Mouse (Mus musculus): Measurements from ENCODE around the gene Grk6. TPM values are rescaled to one million over a fixed set of nuclear protein-coding genes. Genes with fewer than 3 reads are reported as not detected.
A peak's percentile ranks its signal among the peaks of the same experiment; 100 is the strongest.

The Grk6 gene
- polyA plus RNA-seq, 1 experiment, result 37.7 TPM

DNA sequence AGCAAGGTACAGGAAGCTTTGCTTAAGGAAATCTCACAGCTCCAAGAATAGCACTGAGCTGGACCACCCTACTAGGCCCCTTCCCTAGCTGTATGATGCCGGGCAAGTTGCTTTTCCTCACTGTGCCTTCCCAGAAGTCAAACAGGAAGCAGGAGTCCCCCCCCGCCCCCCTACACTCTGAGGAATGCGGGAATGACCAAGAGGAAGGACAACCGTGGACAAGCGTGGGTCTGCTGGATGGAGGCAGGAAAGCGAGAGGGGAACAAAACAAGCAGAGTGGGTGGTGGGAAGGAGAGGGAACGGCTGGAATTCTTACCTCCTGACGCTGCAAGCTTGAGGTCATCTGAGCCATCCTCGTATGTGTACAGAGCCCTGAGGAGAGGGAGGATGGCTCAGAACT lies 38.2 kb downstream of the Grk6 start:
- Histone ChIP-seq H3K4me1 (ENCODE audit: control insufficient read depth, insufficient read depth, low read length) (peaks cover 32% of the 10 kb centered on the region), H3K27ac (ENCODE audit: insufficient read depth, low read length) (peak overlapping the region; percentile 86), H3K4me3 (ENCODE audit: insufficient read depth, low read length) (no peak overlapping the region)
- TF ChIP-seq CTCF (IDR thresholded peaks at IDR 0.05; ENCODE audit: borderline replicate concordance, insufficient read depth, low read length) (no peak), POLR2A (IDR thresholded peaks at IDR 0.05; ENCODE audit: low read depth, low read length) (no peak)

DNA sequence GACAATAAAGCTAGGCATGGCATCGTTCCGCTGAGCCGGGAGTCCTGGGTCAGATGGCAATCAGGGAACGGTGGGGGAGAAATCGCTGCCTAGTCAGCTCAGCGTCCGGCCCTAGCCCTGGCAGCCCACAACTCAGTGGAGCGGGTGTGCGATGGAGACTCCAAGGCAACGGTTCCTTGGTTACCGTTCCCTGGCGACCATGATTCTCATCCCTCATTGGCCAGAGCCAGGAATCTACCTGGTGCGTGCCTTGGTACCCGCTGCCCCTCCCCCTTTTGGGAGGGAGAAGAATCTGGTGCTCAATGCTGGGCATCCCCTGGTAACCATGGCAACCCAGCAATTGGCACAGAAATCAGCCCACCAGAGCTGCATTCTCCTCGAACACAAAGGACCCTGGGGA lies 38.7 kb downstream of the Grk6 start:
- Histone ChIP-seq H3K4me1 (ENCODE audit: control insufficient read depth, insufficient read depth, low read length) (peaks cover 32% of the 10 kb centered on the region), H3K27ac (ENCODE audit: insufficient read depth, low read length) (peak overlapping the region; percentile 86), H3K4me3 (ENCODE audit: insufficient read depth, low read length) (no peak overlapping the region)
- TF ChIP-seq POLR2A (IDR thresholded peaks at IDR 0.05; ENCODE audit: low read depth, low read length) (no peak), CTCF (IDR thresholded peaks at IDR 0.05; ENCODE audit: borderline replicate concordance, insufficient read depth, low read length) (no peak)

DNA sequence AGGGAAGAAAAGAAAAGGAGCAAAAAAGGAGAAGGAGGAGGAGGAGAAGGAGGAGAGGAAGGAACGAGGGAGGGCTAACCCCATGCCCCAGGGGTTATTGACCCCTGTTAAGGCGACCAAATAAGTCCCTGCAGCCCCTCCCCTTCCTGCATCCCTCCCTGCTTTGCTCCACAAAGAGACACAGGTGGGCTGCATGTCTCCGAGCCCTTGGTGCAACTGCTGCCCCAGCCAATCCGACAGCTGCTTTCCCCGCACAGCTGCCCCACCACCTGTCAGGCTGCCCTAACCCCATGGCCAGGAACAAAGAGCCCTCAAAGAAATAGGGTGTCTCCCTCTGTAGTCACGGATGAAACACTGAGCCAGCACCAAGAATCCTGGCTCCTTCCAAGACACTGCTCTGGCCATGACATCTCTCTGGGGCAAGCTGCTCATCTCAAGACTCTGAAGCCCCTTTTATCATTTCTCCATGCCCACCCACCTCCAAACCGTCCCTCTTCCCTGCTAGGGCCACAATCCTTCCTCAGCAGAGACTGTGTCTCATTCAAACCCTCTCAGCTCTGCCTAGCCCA lies 39.7 kb downstream of the Grk6 start:
- TF ChIP-seq CTCF (IDR thresholded peaks at IDR 0.05; ENCODE audit: borderline replicate concordance, insufficient read depth, low read length) (no peak), POLR2A (IDR thresholded peaks at IDR 0.05; ENCODE audit: low read depth, low read length) (no peak)
- 0 out of 2 replicates have a peak overlapping the region, but pooled peaks have one; percentile 86 for H3K27ac ChIP-seq (ENCODE audit: insufficient read depth, low read length)
- H3K4me1 ChIP-seq (ENCODE audit: control insufficient read depth, insufficient read depth, low read length), result peaks cover 32% of the 10 kb centered on the region
- no peak overlapping the region for H3K4me3 ChIP-seq (ENCODE audit: insufficient read depth, low read length)

- Histone ChIP-seq H3K4me3 (ENCODE audit: insufficient read depth, low read length) (peak overlapping the region; percentile 80), H3K4me1 (ENCODE audit: control insufficient read depth, insufficient read depth, low read length) (peaks cover 32% of the 10 kb centered on the region), H3K27ac (ENCODE audit: insufficient read depth, low read length) (no peak overlapping the region)
- no peak for TF ChIP-seq CTCF (IDR thresholded peaks at IDR 0.05; ENCODE audit: borderline replicate concordance, insufficient read depth, low read length)
- TF ChIP-seq POLR2A (IDR thresholded peaks at IDR 0.05; ENCODE audit: low read depth, low read length), result no peak
Measured at GRCm38 (mm10) chr13:55486029-55486794, 41.3 kb downstream of the Grk6 start.

- Histone ChIP-seq H3K4me1 (ENCODE audit: control insufficient read depth, insufficient read depth, low read length) (peaks cover 32% of the 10 kb centered on the region), H3K27ac (ENCODE audit: insufficient read depth, low read length) (0 out of 2 replicates have a peak overlapping the region, but pooled peaks have one; percentile 14), H3K4me3 (ENCODE audit: insufficient read depth, low read length) (peak overlapping the region; percentile 80)
- TF ChIP-seq POLR2A (IDR thresholded peaks at IDR 0.05; ENCODE audit: low read depth, low read length), result no peak; the same call in 1 of the 2 replicates
Measured at GRCm38 (mm10) chr13:55486916-55487577, 42.2 kb downstream of the Grk6 start.

GRCm38 (mm10) chr13:55487578-55488498 lies 43.0 kb downstream of the Grk6 start, which contains the start of gene Dbn1:
Gene Dbn1 (minus strand): TSS chr13:55488111.
- H3K27ac ChIP-seq (ENCODE audit: insufficient read depth, low read length), result 0 out of 2 replicates have a peak within 1 kb of the TSS, but pooled peaks have one; percentile 14
- TF ChIP-seq CTCF (IDR thresholded peaks at IDR 0.05; ENCODE audit: borderline replicate concordance, insufficient read depth, low read length), result no peak
- peak; percentile 89 for TF ChIP-seq POLR2A (IDR thresholded peaks at IDR 0.05; ENCODE audit: low read depth, low read length)
- H3K4me3 ChIP-seq (ENCODE audit: insufficient read depth, low read length), result peak within 1 kb of the TSS; percentile 80
- peaks cover 27% of the 10 kb centered on the region for H3K4me1 ChIP-seq (ENCODE audit: control insufficient read depth, insufficient read depth, low read length)

GRCm38 (mm10) chr13:55494257-55494656 lies 49.4 kb downstream of the Grk6 start:
- TF ChIP-seq POLR2A (IDR thresholded peaks at IDR 0.05; ENCODE audit: low read depth, low read length) (0 out of 2 replicates have a peak, but pooled peaks have one; percentile 13), CTCF (IDR thresholded peaks at IDR 0.05; ENCODE audit: borderline replicate concordance, insufficient read depth, low read length) (no peak)

DNA sequence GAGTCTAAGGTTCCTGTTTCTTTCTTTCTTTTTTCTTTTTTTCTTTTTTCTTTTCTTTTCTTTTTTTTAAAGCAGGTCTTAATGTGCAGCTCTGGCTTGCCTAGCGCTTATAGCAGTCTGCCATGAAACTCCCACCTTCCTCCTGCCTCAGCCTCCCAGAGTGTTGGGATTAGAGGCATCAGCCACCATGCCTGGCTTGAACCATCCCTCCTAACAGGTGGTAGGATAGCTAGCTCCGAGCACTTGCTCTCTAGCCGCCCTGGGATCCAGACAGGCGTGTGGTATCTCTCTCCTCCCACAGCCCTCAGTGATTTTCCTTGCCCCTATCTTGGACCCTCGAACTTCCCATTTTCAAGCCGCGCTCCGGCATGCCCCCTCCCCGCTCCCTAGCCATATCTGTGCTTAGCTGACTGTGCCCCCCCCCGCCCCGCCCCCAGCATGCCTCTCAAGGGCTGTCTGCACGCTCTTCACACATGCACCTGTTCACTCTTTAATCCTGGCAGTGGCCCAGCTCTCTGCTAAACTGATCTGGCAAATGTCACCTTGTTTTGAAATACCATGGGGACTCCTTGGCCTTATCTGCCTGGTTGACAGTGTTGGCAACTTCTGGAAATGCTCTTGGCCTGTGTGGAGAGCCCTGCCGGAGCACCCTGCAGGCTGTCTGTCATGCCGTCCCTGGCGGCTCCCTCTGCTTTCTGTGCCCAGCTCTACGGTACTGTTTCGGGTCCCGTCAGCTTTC lies 50.2 kb downstream of the Grk6 start:
- 0 out of 2 replicates have a peak, but pooled peaks cover under 1% of the 10 kb centered on the region for H3K4me1 ChIP-seq (ENCODE audit: control insufficient read depth, insufficient read depth, low read length)
- H3K4me3 ChIP-seq (ENCODE audit: insufficient read depth, low read length), result no peak overlapping the region
- H3K27ac ChIP-seq (ENCODE audit: insufficient read depth, low read length), result no peak overlapping the region
- TF ChIP-seq POLR2A (IDR thresholded peaks at IDR 0.05; ENCODE audit: low read depth, low read length) (peak; percentile 20), CTCF (IDR thresholded peaks at IDR 0.05; ENCODE audit: borderline replicate concordance, insufficient read depth, low read length) (no peak)

More at GRCm38 (mm10) chr13:55494257-55494656, 49.4 kb downstream of the Grk6 start:
- Histone ChIP-seq H3K4me1 (ENCODE audit: control insufficient read depth, insufficient read depth, low read length) (no peaks in the 10 kb centered on the region), H3K4me3 (ENCODE audit: insufficient read depth, low read length) (no peak overlapping the region), H3K27ac (ENCODE audit: insufficient read depth, low read length) (no peak overlapping the region)

Measured in embryonic fibroblast, embryonic 13.5 days (primary cell).